Mouse (Mus musculus): ENCODE measurements around the gene Rmdn3.
A peak's percentile ranks its signal among the peaks of the same experiment; 100 is the strongest.

The Rmdn3 gene

DNA sequence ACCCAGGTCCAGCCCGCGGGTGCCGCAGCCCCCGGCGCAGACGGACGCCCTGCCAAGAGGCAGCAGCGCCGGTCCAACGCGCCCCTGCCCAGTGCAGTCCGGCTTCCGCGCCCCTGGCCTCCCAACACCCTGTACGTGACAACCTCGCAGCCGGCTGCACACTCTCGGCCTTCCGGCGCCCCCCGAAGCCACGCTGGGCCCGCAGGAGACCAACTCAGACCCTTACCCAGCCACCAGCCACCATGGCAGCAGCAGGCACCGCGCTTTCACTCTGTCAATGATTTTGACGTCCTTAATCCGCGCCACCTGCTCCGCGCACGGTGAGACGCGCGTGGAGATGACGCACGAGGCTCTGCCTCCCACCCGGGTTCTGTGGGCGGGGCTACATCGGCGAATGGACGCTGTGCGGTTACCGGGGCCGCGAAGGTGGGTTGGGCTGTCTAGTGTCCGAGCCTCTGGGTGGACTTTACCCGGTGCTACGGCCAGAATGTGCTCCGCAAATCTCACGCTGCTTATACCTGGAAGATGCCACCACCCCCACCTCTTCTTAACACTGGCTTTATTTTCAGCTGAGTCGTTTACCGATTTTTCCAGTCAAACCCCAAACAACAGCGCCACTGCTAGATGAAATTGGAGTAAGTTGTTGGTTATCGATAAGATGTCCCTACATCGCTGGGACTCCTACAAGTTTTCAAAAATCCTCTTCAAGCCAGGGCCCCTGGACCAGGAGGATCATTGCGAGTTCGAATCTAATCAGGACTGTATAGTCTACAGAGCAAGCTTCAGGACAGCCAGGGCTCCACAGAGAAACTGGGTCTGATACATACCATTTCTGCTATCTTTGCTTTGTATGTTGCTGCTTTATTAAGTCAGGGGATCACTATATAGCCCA is at the start of gene Rmdn3:
Gene Rmdn3 (minus strand): TSS at position 354 of the 892 bp plus-strand sequence.
- peak; percentile 98 for DNase-seq

DNA sequence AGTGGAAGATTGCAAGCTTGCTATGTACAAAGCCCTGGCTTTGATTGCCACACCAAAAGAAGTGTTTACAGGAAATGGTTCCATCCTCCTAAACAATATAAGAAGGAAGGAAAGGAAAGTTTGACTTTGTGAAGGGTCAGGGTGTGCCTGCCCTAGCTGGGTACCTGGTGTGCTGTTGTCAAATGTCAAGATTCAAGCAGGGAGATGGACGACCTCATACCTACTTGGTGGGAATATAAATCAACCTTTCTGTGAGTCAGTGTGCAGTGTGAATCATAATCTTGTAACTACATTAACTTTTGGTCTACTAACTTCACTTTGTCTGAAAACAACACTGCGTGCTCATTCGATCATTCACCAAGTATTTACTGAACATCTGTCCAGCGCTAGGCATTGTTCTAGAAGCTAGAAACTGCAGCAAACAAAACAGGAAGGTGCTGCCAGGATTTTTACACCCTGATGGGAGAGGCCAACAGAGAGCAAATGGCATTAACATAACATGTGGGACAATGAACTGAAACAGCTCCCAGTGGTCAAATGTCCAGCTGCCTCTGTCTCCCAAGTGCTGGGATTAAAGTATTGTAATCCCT is 47.1 kb upstream of the Rmdn3 start:
- peak in 1 of 2 experiments; percentile 44 for DNase-seq

DNA sequence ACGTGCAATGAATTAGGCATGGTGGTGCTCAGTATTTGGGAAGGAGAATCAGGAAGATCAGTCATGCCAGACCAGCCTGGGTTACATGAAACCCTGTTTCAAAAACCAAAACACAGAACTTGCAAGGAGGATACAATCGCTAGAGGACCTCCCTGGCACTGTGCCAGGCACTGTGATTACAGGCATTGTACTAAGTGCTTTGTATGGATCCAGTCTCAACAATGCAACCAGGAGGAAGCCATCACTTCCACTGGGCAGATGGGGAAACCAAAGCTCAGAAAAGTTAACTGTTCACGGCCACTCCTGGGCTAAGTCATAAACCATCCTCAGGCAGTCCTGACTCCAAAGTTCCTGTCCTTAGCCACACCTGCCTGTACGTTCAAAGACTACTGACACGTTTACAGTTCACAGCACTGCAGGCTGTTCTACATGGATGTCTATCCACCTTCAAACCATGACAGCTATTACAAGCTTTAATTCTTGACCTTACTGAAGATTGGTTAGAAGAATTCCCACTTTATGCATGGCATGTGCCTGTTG is 46.1 kb upstream of the Rmdn3 start:
- DNase-seq, result peak; percentile 55 to 63

DNA sequence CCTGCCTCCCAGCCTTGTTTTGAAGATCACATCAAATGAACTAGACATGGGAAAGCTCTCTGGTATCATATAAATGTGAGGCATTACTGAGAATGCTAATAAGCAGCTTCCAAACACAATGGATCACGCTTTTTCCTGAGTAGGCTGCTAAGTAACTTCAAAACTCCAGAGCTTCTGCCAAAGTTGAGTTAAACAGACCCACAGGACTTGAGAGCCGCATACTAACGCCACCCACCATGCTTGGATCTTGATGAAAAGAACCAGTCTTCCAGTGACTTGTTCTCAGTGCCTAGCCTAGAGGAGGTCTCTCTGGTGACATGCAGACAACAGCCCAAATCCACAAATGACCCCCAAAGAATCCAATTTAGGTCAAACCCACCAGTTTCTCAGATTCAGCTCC is 42.1 kb upstream of the Rmdn3 start:
- DNase-seq, result peak in 1 of 2 experiments; percentile 16

DNA sequence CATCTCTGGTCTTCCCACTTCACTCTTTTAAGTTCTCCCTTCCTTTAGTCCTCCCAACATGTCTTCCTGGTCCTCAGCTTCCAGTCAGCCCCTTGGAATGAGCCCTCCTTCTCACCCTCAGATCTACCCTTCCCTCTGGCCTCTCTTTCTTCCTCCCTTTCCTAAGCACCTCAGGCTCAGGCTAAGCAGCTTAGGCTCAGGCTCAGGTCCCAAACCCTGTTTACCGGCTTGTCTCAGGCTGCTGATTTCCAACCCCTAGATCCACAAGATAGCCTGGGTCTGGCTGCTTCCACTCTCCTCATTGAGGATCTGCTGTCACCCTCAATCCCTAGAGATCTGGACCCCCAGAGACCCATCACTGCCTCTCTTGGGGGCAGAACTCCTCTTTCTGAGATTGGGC is 41.2 kb upstream of the Rmdn3 start:
- peak in 1 of 2 experiments; percentile 21 for DNase-seq

DNA sequence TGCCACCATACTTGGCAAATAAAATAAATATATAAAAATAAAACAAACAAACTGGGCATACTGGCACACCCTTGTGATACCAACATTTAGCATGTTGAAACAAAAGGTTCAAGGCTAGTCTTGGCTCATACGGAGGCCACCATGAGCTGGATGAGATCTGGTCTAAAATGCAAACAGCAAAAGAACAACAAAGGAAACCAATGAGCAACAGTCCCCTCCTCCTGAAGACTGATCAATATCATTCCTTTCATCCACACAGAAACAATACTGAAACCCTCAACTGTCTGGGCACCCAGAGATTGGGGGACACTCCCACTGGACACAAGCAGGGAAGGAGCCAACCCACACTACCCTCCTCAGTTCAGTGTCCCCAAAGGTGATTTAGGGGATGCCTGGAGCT is 40.7 kb upstream of the Rmdn3 start:
- DNase-seq, result no peak

DNA sequence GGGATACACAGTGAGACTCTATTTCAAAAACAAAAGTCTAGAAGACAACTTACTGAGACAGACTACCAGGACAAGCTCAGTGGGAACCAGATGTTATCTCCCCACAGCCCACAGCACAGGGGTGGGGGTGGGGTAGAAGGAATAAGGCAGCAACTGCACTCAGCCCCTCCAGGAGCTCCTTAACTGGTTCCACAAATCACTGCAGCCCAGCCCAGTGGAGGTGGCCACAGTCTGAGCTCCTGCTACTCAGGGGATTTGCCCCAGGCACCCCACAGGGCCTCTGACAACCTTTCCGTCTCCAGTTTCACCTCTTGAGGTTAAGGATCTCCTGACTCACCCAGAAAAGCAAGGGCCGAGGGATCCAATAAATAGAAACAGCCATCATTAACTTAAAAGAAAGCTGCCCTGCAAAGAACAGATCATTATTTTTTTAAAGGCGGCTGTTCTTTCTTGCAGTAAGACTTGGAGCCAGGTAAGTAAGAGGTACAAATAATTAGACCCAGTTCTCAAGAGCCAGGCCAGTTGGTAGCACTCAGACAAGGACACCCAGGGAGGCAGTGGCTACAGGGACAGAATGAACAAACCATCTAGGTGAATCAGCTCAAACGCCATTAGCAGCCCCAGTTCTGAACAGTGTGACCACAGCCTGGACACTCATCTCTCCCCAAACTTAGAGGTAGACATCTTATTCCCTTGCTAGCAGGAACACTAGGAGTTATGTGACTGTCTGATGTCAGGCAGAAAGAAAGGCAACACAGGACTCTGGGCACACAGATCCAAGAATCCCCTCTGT is 39.7 kb upstream of the Rmdn3 start:
- DNase-seq, result peak in 1 of 2 experiments; percentile 41

DNA sequence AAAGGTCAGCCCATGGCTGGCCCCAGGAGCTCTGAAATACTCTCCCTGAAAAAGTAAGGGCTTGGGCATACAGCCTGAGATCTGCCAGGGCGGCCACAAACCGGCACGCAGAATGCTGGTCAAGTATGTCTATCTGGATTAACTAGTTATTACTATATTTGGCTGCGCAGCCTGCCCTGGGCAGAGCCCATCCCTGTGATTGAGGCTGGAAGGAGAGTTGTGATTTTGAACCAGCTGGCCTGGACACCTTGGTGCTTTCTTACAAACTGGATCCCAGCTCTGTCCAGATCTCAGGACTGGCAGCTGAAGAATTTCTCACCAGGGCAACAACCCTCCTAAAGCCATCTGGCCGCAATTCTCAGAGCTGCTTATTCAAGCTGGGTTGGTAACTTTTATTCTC is 37.3 kb upstream of the Rmdn3 start:
- DNase-seq, result no peak

DNA sequence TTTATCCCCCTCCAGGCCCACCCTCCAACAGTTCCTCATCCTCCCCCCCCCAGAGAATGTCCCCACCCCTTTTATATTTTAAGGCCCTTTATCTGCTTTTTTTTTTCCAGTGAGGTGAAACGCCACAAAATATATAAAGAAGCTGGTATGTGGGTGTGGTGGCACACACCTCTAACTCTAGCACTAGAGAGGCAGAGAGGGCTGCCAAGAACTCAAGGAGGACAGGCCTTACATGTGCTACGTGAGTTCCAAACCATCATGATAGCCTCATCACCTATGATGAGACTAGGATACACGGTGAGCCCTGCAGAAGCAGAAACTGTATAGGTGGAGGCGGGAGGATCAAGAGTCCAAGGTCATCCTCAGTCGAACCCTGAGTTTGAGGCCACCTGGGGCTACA is 34.1 kb upstream of the Rmdn3 start:
- DNase-seq, result no peak

DNA sequence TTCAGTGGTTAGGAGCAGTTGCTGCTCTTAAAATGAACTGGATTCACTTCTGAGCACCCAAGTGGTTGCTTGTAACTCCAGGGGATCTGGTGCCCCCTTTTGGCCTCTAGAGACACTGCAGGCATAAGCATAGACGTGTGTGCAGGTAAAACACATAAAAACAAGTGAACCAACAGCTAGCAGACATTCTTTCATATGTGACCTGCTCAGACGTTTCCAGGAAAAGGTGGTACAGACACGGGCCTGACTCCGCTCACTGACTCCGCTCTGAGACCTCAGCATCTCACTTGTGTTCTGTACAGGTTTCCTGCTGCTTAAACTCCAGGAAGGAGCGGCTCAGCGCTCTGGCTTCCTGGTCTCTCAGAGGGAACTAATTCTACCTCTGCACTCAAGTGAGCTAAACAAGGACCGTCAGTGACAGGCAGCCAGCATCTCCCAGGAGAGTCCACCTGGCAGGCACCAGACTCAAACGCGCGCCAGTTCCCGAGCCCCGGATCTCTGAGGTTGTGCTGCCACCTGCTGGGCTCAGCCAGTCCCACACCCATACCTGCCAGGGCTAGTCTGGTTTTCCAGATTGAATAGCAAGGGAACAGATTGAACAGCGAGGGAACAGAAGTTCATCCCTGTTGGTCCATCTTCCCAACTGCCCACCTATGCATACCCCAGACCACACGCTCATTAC is 32.3 kb upstream of the Rmdn3 start:
- peak; percentile 86 to 91 for DNase-seq

DNA sequence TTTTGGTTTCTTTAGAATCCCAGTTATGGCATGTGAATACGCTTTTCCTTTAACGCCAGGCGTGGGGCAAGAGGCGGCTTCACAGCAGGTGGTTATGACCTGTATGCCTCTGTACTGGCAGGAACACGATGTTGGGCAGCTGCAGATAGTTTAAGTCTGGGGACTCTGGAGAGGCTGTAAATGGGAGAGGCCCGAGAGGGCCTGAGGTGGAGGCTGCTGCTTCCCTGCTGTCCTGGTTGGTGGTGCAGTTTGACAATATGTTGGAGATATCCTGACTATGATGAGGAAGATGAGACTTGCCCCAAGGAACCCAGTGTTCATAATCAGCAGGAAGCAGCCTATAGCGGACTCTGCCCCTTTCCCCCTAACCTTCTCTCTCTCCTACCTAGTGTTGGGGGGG is 26.1 kb upstream of the Rmdn3 start:
- no peak for DNase-seq

DNA sequence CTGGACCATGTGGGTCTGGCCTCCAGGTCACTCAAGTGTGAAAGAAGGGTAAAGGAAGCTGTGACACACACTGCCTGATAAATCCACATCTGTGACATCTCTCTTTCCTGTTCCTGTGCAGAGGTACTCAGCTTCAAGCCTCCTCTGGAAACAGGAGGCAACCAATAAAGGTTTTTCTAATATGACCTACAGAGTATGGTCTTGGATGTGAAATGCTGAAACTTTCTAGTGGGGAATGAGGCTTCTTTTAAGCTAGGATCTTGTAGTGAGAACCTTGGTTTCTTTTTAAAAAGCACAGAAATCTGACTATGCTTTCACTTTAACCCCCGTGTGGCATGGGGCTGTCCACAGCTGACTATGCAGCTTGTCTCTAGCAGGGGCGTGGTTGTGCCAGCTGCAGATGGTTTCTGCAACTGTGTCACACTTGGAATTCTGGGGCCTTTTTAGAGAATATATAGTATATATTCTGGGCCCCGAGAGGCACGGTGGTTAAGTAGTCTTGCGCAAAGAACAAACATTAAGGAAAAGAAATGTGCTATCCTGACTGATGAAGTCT is 20.6 kb upstream of the Rmdn3 start:
- no peak for DNase-seq

DNA sequence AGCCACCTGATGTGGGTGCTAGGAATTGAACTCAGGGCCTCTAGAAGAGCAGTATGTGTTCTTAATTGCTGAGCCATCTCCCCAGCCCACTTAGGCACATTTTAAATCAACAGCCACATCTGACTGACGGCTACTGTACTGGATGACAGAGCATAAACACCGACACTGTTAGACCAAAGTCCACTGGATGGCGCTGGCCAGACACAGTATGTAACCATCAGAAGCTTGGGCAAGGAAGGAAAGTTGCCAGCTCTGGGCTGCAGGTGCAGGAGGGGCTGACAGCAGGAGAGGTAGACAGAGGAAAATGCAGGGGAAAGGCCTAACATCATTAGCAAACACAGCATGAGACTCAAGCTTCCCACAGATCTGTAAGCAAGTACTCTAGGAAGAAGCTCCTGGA is 19.9 kb upstream of the Rmdn3 start:
- DNase-seq, result peak; percentile 48 to 72

DNA sequence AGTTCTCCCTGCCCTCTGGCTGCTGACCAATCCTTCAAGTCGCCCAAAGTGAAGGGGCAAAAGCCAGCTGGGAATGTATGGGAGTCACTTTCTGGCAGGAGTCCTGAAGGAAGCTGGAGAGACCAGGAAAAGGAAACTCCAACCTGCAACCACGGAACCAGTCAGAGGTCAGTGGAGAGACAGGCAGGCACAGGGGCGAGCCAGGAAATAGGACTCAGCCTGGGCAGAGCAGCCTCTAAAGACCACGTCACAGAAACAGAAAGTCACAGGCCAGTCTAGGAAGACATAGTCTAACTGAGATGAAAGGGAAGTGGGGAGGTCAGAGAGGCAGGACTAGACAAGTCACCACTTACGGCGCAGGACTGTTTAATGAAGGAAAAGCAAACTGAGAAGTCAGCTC is 18.8 kb upstream of the Rmdn3 start:
- peak; percentile 35 to 62 for DNase-seq

DNA sequence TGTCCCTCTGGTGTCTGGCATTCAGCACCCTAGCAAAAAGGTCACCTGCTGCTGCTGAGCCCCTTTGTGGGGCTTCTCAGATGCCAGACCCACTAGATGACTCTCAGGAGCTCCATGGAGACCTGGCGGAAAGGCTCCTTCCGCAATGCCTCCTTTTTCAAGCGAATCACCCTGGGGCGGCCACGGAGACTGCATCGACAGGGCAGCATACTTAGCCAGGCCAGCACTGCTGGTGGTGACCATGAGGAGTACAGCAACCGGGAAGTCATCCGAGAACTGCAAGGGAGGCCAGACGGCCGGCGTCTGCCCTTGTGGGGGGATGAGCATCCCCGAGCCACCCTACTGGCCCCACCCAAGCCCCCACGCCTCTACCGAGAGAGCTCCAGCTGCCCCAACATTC is 18.0 kb upstream of the Rmdn3 start:
- no peak for DNase-seq

DNA sequence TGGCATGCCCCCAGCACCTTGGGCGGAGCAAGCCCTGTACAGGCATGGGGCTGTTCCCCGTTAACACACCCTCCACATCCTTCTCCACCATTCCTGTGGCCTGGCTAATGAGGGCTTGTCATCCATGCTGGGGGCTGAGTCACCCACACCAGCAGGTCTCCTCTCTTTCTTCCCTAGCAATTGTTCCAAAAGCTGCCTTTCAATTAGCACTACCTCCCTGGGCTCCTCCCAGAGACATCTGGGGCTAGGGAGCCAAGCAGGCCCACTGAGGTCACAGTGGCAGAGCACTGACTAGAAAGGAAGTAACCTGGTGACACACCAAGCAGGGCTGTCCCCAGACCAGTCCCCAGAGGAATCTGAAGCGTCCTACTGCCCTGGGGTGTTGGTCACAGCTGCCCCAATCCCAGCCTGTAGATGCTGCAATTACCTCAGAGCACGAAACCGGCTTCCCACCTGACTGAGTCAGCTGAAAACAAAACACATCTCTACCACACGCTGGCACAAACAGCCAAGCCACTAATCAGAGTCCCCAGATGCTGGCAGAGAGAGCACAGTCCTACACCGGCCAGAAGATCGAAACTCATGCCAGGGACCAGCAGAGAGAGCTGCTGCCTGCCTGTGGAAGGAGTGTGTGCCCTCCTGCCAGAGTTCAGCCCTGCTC is 17.3 kb upstream of the Rmdn3 start, which contains the start of gene Gm14137:
Gene Gm14137 (plus strand): TSS at position 519 of the 661 bp plus-strand sequence.
- no peak for DNase-seq

DNA sequence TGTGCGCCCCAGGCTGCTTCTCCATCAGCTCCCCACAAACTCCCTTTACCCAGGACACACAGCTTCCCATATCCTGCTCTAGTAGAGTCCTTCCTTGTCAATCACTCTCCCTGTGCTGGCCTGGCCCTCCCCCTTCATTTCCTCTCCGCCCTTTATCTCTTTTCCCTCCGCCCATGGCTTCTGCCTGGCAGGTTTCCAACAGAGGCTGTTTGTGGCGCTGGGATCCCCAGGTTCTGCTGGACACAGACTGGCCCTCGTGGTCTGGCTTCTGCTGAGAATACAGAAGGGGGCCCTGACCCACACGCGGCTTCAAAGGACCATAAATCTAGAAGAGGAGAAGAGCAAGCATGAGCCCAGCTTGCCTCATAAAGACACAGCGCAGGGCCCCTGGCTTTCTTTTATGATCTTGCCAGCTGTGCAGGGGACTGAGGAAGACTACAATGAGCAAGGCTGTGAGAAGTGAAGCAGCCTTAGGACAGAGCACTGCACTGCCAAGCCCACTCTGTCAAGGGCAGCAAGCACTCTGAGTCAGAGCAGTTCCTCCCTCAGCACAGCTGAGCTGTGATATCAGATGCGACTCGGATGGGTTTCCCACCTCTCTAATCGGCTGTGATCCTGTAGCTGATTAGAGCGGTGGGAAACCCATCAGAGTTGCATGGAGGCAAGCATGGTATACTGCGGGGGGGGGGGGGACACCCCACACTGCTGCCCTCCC is 16.2 kb upstream of the Rmdn3 start:
- peak; percentile 85 for DNase-seq

DNA sequence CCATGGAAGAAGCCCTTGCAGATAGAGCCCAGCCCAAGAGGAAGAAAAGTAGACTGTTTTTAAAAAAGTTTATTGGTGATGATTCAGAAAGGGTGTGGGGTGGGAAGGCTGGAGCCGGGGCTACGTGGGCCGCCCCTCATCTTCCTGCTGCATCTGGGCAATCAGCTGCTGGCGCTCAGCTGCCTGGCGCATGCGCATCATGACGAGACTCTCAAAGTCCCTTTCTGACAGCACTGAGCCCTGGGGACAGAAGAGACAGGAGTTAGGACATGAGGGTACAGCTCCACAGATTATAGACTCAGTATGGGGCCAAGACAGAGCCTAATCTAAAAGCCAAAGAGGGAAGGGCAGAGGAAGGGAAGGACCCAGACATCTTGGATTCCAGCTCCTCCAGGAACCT is 15.6 kb upstream of the Rmdn3 start:
- DNase-seq, result no peak

DNA sequence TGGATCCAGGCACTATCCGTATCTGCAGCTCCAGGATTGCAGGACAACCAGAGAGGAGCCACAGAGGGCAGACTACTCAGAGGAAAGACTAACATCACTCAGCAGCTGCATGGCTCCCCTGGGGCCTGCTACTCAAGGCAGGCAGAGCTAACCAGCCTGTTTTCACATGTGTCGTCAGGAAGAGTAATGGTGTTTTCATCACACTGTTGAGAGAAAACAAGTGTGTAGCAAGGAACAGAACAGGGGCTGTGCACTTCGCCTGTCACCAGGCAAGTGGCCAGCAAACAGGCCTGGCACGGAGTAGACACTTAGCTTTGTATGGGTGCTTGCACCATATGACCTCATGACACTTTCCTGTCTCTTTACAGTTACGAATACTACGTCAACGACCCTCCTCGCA is 14.7 kb upstream of the Rmdn3 start:
- no peak for DNase-seq

DNA sequence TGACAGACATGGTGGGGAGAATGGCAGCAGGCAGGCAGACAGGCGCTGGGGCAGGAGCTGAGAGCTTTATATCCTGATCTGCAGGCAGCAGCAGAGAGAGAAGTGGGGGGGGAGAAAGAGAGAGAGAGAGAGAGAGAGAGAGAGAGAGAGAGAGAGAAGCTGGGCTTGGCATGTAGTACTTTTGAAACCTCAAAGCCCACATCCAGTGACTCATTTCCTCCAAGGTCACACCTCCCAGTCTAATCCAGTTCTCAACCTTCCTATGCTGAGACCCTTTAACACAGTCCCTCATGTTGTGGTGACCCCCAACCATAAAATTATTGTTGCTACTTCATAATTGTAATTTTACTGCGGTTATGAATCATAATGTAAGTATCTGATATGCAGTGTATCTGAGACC is 13.4 kb upstream of the Rmdn3 start:
- no peak for DNase-seq

DNA sequence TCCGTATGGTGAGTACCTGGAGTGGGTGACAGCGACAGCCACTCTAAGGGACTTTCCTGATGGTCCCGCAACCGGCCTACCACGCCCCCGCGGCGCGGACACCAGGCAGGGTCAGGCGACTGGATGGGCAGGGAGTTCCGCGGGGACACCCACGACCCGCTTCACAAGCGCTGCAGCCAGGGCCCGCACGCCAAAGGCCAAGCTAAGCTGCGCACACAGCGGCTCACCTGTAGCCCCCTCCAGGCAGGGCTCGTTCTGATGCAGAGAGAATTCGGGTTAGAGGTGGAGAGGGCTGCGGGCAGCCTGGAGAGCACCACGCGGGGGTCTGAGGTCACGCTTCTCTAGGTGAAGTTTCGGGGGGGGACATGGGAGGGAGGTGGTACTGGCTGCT is 11.0 kb upstream of the Rmdn3 start:
- DNase-seq, result no peak

All from kidney, postnatal 25 days (tissue).